Mouse (Mus musculus): ENCODE measurements at regions not wholly inside any gene's neighbourhood (a gene's known extent, or its start where the extent isn't known, plus 50 kb on each side); places are given as distances from the start of the nearest gene placed in this dataset.
"Not testable (repeated sequence)": the region's sequence is repeated elsewhere in the genome, so short reads cannot be mapped to it uniquely, and the experiment has no call there.

- TF ChIP-seq CTCF, EP300 (IDR thresholded peaks at IDR 0.05; ENCODE audit: low read depth): not testable (repeated sequence)
Measured at GRCm38 (mm10) chr12:115709813-115710212, 337.7 kb upstream of the Zfp386 start.
